Mouse (Mus musculus): ENCODE results near the gene Olfr790. TPM values are rescaled to one million over a fixed set of nuclear protein-coding genes. Genes with fewer than 3 reads are reported as not detected.

Gene Olfr790
- polyA plus RNA-seq, 1 experiment from 2014 or later, result not detected

GRCm38 (mm10) chr10:129549354-129549753, 51.1 kb downstream of the Olfr790 start:
- H3K27me3 ChIP-seq (ENCODE audit: control insufficient read depth, insufficient read depth, low read depth, low read length), result no peaks in the 10 kb centered on the region
- no peak overlapping the region for H3K4me3 ChIP-seq (ENCODE audit: low read depth, low read length)
- no peaks in the 10 kb centered on the region for H3K4me1 ChIP-seq (ENCODE audit: control insufficient read depth, low read depth, low read length)
- no peak overlapping the region for H3K4me2 ChIP-seq (ENCODE audit: low read depth, low read length)
- 52% methylated on average over 1 of the region's 1 CpGs for WGBS (ENCODE audit: insufficient replicate concordance)
- no peak overlapping the region for H3K9ac ChIP-seq (ENCODE audit: low read depth, low read length)
- no peak overlapping the region for H3K27ac ChIP-seq (ENCODE audit: low read length)
- peaks cover under 1% of the 10 kb centered on the region; the same call in 1 of the 2 replicates for H3K9me3 ChIP-seq (replicated peaks; ENCODE audit: control insufficient read depth, low read length)
- H3K36me3 ChIP-seq (ENCODE audit: control insufficient read depth, insufficient read depth), result no peaks in the 10 kb centered on the region
- ATAC-seq (ENCODE audit: low read depth), result no peak

Other genes starting within 250 kb of the Olfr790 start
- gene Olfr776, start 239.4 kb upstream of the Olfr790 start, polyA plus RNA-seq (2015; fragmentation: Nextera tagmentation; extraction: Ambion mirVana), result not detected in 2 replicates
- gene Olfr777, start 227.0 kb upstream of the Olfr790 start, polyA plus RNA-seq (2015; fragmentation: Nextera tagmentation; extraction: Ambion mirVana), result not detected in 2 replicates
- not detected in 2 replicates for gene Olfr780, start 180.4 kb upstream of the Olfr790 start, polyA plus RNA-seq (2015; fragmentation: Nextera tagmentation; extraction: Ambion mirVana)
- not detected in 2 replicates for gene Olfr781, start 169.6 kb upstream of the Olfr790 start, polyA plus RNA-seq (2015; fragmentation: Nextera tagmentation; extraction: Ambion mirVana)
- gene Olfr782, start 149.6 kb upstream of the Olfr790 start, polyA plus RNA-seq (2015; fragmentation: Nextera tagmentation; extraction: Ambion mirVana), result not detected in 2 replicates
- 0.04 TPM in 1 of 2 replicates, not detected in the other for gene Olfr784, start 114.4 kb upstream of the Olfr790 start, polyA plus RNA-seq (2015; fragmentation: Nextera tagmentation; extraction: Ambion mirVana)
- not detected in 2 replicates for gene Olfr785, start 93.1 kb upstream of the Olfr790 start, polyA plus RNA-seq (2015; fragmentation: Nextera tagmentation; extraction: Ambion mirVana)
- gene Olfr786, start 71.2 kb upstream of the Olfr790 start, polyA plus RNA-seq (2015; fragmentation: Nextera tagmentation; extraction: Ambion mirVana), result not detected in 2 replicates
- gene Olfr787, start 36.6 kb upstream of the Olfr790 start, polyA plus RNA-seq (2015; fragmentation: Nextera tagmentation; extraction: Ambion mirVana), result not detected in 2 replicates
- gene Olfr788, start 27.5 kb upstream of the Olfr790 start, polyA plus RNA-seq (2015; fragmentation: Nextera tagmentation; extraction: Ambion mirVana), result not detected in 2 replicates
- gene Olfr789, start 13.7 kb upstream of the Olfr790 start, polyA plus RNA-seq (2015; fragmentation: Nextera tagmentation; extraction: Ambion mirVana), result not detected in 2 replicates
- not detected in 2 replicates for gene Olfr791, start 23.3 kb downstream of the Olfr790 start, polyA plus RNA-seq (2015; fragmentation: Nextera tagmentation; extraction: Ambion mirVana)
- not detected in 2 replicates for gene Olfr792, start 40.7 kb downstream of the Olfr790 start, polyA plus RNA-seq (2015; fragmentation: Nextera tagmentation; extraction: Ambion mirVana)
- gene Olfr794, start 69.2 kb downstream of the Olfr790 start, polyA plus RNA-seq (2015; fragmentation: Nextera tagmentation; extraction: Ambion mirVana), result not detected in 2 replicates
- gene Olfr796, start 114.1 kb downstream of the Olfr790 start, polyA plus RNA-seq (2015; fragmentation: Nextera tagmentation; extraction: Ambion mirVana), result not detected in 2 replicates
- gene Olfr798, start 129.4 kb downstream of the Olfr790 start, polyA plus RNA-seq (2015; fragmentation: Nextera tagmentation; extraction: Ambion mirVana), result not detected in 2 replicates
- not detected in 2 replicates for gene Olfr799, start 139.0 kb downstream of the Olfr790 start, polyA plus RNA-seq (2015; fragmentation: Nextera tagmentation; extraction: Ambion mirVana)
- gene Olfr800, start 159.2 kb downstream of the Olfr790 start, polyA plus RNA-seq (2015; fragmentation: Nextera tagmentation; extraction: Ambion mirVana), result not detected in 2 replicates
- gene Olfr801, start 175.4 kb downstream of the Olfr790 start, polyA plus RNA-seq (2015; fragmentation: Nextera tagmentation; extraction: Ambion mirVana), result not detected in 2 replicates
- not detected in 2 replicates for gene Olfr802, start 189.7 kb downstream of the Olfr790 start, polyA plus RNA-seq (2015; fragmentation: Nextera tagmentation; extraction: Ambion mirVana)
- not detected in 2 replicates for gene Olfr803, start 195.8 kb downstream of the Olfr790 start, polyA plus RNA-seq (2015; fragmentation: Nextera tagmentation; extraction: Ambion mirVana)
- not detected in 2 replicates for gene Olfr804, start 204.7 kb downstream of the Olfr790 start, polyA plus RNA-seq (2015; fragmentation: Nextera tagmentation; extraction: Ambion mirVana)
- gene Olfr805, start 230.9 kb downstream of the Olfr790 start, polyA plus RNA-seq (2015; fragmentation: Nextera tagmentation; extraction: Ambion mirVana), result not detected in 2 replicates
- not detected in 2 replicates for gene Olfr806, start 243.4 kb downstream of the Olfr790 start, polyA plus RNA-seq (2015; fragmentation: Nextera tagmentation; extraction: Ambion mirVana)